Mouse (Mus musculus) stomach, embryonic 14.5 days (tissue): ENCODE results near the gene Kif22. TPM values are rescaled to one million over a fixed set of nuclear protein-coding genes. Genes with fewer than 3 reads are reported as not detected.
"Not testable (repeated sequence)": the region's sequence is repeated elsewhere in the genome, so short reads cannot be mapped to it uniquely, and the experiment has no call there.

ENCODE experiments used
- ATAC-seq: fragments of 200-750 bp; cut with Nextera tagmentation; 2 replicates; pipeline ENCODE4 v1.8.0; 2017; ENCODE audit warnings: low read depth, moderate TSS enrichment; ENCODE audit not compliant: insufficient number of reproducible peaks, insufficient read depth, low FRiP score
- H3K27ac ChIP-seq: fragments of 300-500 bp; sonication (generic); 2 replicates; pipeline ENCODE4 v1.5.1; 2014; ENCODE audit warnings: mild to moderate bottlenecking, low read length, moderate library complexity, mixed read lengths
- H3K27me3 ChIP-seq: fragments of 300-500 bp; sonication (generic); 2 replicates; pipeline ENCODE4 v1.6.1; 2014; ENCODE audit warnings: low read length, control low read depth, mixed read lengths; ENCODE audit not compliant: control insufficient read depth, insufficient read depth
- H3K36me3 ChIP-seq: fragments of 300-500 bp; sonication (generic); 2 replicates; pipeline ENCODE4 v1.6.1; 2014; ENCODE audit warnings: mild to moderate bottlenecking, control low read depth, low read length, moderate library complexity, mixed read lengths; ENCODE audit not compliant: control insufficient read depth, insufficient read depth
- H3K4me1 ChIP-seq: fragments of 300-500 bp; sonication (generic); 2 replicates; pipeline ENCODE4 v1.6.1; 2014; ENCODE audit warnings: low read length, control low read depth, mixed read lengths; ENCODE audit not compliant: control insufficient read depth, insufficient read depth
- H3K4me2 ChIP-seq: fragments of 300-500 bp; sonication (generic); replicated peaks from 2 replicates; pipeline ENCODE4 v1.6.1; 2014; ENCODE audit warnings: low read depth, low read length, control low read depth
- H3K4me3 ChIP-seq: fragments of 300-500 bp; sonication (generic); 2 replicates; pipeline ENCODE4 v1.5.1; 2014; ENCODE audit warnings: low read depth, low read length, control low read depth
- H3K9ac ChIP-seq: fragments of 300-500 bp; sonication (generic); replicated peaks from 2 replicates; pipeline ENCODE4 v1.6.1; 2014; ENCODE audit warnings: low read depth, mild to moderate bottlenecking, control low read depth, low read length, moderate library complexity, mixed read lengths
- H3K9me3 ChIP-seq: fragments of 300-500 bp; sonication (generic); 2 replicates; pipeline ENCODE4 v1.6.1; 2016; ENCODE audit warnings: low read depth, low read length, control low read depth; ENCODE audit not compliant: control insufficient read depth
- WGBS: fragments of 180-500 bp; shearing (Covaris S2); extraction: QIAGEN DNeasy Blood & Tissue Kit; methylation state at CpG from one replicate; pipeline ENCODE4 v1.1.7; 2014; 5-methylcytosine and 5-hydroxymethylcytosine counted together
- polyA plus RNA-seq: library from polyadenylated mRNA; unstranded; fragments of >200 nt; fragmentation: Nextera tagmentation; extraction: Ambion mirVana; gene quantifications from 2 replicates; pipeline ENCODE4 v1.2.1, GENCODE M21; 2014

Gene Kif22
- 116 and 117 TPM in 2 replicates for polyA plus RNA-seq

DNA sequence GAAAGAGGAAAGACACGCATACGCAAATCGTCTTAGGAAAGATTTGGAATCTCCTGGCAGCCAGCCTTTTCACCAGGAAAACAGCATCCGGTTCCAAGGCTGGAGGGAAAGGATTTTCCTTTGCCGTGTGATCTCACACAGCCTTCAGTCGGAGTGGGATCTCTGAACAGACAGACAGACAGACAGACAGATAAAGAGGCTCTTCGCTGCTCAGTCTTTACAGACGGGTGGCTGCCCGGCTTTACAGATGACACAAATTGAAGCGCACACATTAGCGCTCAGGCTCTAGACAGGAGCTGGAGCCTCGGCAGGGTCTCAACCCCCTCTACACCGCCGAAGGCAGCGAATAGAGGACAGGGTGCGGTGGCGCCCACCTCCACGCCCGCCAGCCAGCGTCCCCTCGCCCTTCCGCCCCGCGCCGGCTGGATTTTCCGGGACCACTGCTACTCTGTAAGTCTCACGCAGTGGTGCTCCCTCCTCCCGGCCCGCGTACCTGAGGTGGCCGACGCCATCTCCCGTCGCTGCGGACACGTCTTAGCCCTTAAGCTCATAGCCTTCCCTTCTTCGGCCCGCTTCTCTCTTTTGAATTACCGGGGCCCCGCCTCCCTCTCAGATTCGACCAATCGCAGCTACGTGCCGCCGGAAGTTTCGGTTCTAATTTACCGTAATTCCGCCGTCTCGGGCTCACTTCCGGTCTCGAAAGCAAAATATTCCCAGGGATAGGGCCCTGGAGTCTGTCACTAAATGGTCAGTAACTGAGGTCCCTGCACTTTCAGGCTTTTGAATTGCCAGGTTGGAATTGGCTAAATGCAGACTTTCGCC is at the start of gene Kif22:
Kif22 (minus strand) TSS at position 621 of the 822 bp plus-strand sequence.
- Histone ChIP-seq H3K27ac (peak within 1 kb of the TSS; percentile 48; the same call in 1 of the 2 replicates), H3K4me1 (peaks cover 6% of the 10 kb centered on the region), H3K27me3 (no peaks in the 10 kb centered on the region), H3K4me3 (peak within 1 kb of the TSS; percentile 62), H3K9me3 (no peaks in the 10 kb centered on the region), H3K36me3 (no peaks in the 10 kb centered on the region; the same call in 1 of the 2 replicates), H3K9ac (peak within 1 kb of the TSS; percentile 54), H3K4me2 (peak within 1 kb of the TSS; percentile 60)
- ATAC-seq: peak; percentile 87
- WGBS: under 1% methylated on average over 53 of the region's 53 CpGs

DNA sequence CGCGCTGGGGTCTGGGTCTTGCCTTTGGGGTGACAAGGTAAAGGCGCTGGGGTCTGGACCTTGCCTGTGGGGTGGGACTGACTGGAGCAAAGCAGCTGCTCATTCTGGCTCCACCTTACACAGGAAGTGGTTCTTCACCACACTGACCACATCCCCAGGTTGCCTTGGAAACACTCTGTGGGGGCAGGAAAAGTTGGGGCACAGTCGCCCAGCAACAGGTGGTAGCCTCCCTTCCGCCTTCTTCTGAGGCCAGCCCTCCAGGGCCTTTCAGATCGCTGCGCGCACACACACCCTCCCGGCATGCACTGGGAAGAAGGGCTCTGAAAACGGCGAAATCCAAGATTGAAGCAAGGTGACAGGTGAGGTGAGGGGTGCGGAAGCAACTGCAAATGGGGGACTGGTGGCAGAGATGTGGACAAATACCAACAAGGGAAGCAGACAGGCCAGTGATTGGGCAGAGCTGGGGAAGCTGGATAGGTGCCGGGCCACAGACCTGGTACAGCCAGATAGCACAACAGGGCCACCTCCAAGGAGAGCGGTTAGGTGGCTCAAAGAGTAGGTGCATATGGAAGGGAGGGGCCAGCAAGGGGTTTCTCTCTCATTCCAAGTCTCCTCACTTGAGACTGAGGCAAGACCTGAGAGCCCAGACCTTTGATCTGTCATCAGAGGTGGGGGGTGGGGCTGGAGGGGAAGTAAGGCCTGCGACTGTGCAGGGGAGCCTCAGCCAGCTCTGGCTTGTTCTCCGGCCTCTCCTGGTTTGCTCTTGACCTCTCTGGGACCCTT is 49.0 kb upstream of the Kif22 start, which contains the start of gene AI467606:
AI467606 (plus strand) TSS at position 246 of the 783 bp plus-strand sequence.
- peak within 1 kb of the TSS; percentile 10; the same call in 1 of the 2 replicates for H3K4me2 ChIP-seq
- 56% methylated on average over 16 of the region's 16 CpGs for WGBS
- H3K4me1 ChIP-seq: 0 out of 2 replicates have a peak, but pooled peaks cover 3% of the 10 kb centered on the region
- no peak within 1 kb of the TSS for H3K9ac ChIP-seq
- no peaks in the 10 kb centered on the region for H3K27me3 ChIP-seq
- ATAC-seq: peak; percentile 50; the same call in 1 of the 2 replicates
- H3K36me3 ChIP-seq: no peaks in the 10 kb centered on the region
- peak within 1 kb of the TSS; percentile 6; the same call in 1 of the 2 replicates for H3K27ac ChIP-seq
- H3K4me3 ChIP-seq: no peak within 1 kb of the TSS; the same call in 1 of the 2 replicates
- no peaks in the 10 kb centered on the region for H3K9me3 ChIP-seq

DNA sequence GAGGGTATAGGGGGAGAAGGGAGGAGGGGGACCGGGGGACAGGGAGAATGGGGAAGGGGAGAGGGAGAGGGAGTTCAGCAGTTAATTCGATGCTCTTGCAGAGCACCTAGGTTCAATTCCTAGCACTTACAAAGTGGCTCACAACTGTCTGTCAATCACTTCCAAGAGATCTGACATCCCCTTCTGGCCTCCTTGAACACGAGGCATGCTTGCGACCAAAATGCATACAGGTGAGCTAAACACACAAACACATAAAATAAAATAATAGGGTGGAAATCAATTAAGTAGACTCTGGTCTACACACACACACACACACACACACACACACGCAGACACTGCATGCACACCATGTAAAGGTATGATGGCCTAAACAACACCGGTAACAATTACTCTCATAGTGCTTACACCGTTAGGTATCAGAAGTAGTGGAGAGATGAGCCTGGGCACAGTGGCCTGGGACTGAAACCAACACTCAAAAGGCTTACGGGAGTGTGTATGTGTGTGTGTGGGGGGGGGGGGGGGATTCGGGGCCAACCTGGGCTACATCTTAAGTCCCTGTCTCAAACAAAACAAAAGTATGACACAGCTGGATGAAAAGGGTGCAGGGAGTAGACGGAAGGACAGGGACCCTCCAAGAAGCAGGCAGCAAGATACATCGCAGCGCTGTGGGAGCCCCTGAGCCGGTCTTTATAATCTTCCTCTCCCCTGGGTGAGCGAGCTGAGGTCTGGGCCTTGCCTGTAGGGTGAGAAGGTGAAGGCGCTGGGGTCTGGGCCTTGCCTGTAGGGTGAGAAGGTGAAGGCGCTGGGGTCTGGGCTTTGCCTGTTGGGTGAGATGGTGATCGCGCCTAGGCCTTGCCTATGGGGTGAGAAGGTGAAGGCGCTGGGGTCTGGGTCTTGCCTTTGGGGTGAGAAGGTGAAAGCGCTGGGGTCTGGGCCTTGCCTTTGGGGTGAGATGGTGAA is 48.2 kb upstream of the Kif22 start:
- H3K9me3 ChIP-seq: no peaks in the 10 kb centered on the region
- 0 out of 2 replicates have a peak, but pooled peaks cover 3% of the 10 kb centered on the region for H3K4me1 ChIP-seq
- no peaks in the 10 kb centered on the region for H3K36me3 ChIP-seq
- 83% methylated on average over 20 of the region's 20 CpGs for WGBS
- H3K4me3 ChIP-seq: no peak overlapping the region
- no peak overlapping the region for H3K27ac ChIP-seq
- no peaks in the 10 kb centered on the region for H3K27me3 ChIP-seq
- no peak overlapping the region for H3K4me2 ChIP-seq
- peak; percentile 5; the same call in 1 of the 2 replicates for ATAC-seq
- no peak overlapping the region for H3K9ac ChIP-seq

DNA sequence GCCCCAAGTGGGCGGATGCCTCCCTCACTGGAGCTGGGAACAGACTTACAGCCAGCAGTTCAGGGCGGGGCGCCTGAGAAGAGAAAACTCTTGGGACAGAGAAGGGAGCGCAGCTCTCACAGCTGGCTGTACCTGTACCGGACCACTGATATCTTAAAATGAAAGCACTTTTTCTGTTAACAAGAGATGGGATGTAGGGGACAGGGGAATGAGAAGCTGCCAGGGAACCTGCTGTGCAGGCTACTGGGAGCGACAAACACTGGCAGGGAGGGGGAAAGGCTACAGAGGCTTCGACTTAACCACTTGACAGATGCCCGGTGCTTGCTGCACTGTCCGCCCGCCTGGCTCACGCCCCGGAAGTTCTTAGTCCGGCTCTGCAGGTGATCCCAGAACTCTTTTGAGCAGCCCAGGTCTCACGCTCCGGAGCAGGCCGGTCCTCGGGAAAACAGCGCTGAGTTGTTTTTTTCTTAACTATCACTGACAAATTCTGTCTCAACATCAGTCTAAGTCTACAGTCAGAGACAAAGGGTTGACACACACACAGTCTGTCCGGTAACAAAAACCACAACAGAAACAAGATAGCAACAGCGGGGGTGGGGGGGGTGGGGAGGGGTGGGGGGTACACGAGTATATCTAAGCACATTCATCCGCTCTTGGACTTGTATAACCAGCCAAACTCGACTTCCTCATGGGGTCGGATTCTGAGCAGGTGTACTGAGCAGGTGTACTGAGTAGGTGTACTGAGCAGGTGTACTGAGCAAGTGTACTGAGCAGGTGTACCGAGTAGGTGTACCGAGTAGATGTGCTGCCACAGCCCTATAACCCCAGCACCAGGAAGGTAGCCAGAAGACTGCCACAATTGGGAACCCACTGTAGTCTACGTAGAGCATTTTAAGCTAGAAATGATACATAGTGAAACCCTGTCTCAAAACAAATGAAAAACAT is 46.9 kb upstream of the Kif22 start:
- H3K4me3 ChIP-seq: no peak overlapping the region
- ATAC-seq: no peak

DNA sequence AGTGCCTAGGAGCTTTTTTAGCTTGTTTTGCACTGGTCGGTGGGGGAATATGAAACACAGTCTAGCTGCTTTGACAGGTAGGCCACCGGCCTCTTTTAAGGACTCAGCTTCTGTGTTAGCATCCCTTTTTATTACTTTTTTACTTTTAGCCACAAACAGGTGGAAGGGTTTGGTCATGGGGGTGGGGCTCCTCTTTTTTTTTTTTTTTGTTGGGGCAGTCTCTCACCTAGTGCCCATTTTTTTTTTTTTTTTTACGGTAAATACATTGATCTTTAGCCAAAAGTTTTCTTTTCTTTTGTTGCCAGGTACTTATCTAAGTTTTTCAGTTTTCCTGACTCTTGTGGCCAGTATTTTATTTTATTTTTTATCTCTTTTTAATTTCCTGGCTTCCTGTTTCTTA is 45.8 kb upstream of the Kif22 start:
- no peak for ATAC-seq
- H3K4me3 ChIP-seq: no peak overlapping the region
- H3K4me1 ChIP-seq: 0 out of 2 replicates have a peak, but pooled peaks cover 3% of the 10 kb centered on the region
- H3K9me3 ChIP-seq: no peaks in the 10 kb centered on the region
- WGBS: 80% methylated on average over 3 of the region's 3 CpGs
- H3K9ac ChIP-seq: no peak overlapping the region
- no peaks in the 10 kb centered on the region for H3K27me3 ChIP-seq
- H3K4me2 ChIP-seq: no peak overlapping the region
- no peaks in the 10 kb centered on the region for H3K36me3 ChIP-seq
- no peak overlapping the region for H3K27ac ChIP-seq

More for the DNA sequence above, 46.9 kb upstream of the Kif22 start:
- H3K27me3 ChIP-seq: no peaks in the 10 kb centered on the region
- H3K9ac ChIP-seq: no peak overlapping the region
- WGBS: 16% methylated on average over 27 of the region's 27 CpGs
- H3K9me3 ChIP-seq: no peaks in the 10 kb centered on the region
- H3K36me3 ChIP-seq: no peaks in the 10 kb centered on the region
- H3K4me2 ChIP-seq: peak overlapping the region; percentile 34
- 0 out of 2 replicates have a peak, but pooled peaks cover 3% of the 10 kb centered on the region for H3K4me1 ChIP-seq
- no peak overlapping the region for H3K27ac ChIP-seq

DNA sequence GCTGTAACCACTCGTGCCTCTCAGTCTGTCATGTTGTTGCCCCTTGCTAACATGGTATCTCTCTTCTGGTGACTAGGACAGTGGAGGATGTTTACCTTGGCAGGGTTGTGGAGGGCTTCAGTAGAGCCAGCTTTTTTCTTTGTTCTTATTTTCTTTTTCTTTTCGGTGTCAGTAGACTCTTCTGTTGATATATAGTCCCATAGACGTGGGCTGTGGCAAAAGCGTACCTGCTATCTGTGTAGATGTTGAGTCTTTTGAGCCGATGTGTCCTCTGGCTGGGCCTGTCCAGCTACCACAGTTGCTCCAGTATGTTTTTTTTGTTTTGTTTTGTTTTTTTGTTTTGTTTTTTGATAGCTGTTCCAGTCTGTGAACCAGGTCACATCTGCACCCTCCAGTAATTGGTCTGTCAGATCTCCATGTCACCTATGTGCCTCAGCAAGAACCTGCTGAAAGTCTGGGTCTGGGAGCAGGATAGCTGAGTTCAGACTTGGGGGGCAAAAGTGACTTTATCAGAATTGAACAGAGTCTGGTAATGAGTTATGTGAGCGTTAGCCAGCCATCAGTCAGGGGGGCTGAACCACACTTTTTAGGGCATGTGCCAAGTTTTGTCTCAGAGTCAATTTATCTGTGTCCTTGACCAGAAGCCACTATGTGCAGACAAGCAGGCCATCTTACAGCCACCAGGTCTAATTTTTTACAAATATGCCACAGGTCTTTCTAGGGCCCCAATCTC is 45.2 kb upstream of the Kif22 start, which contains the start of gene Zg16:
Zg16 (minus strand) TSS at position 51 of the 733 bp plus-strand sequence.
- 75% methylated on average over 6 of the region's 6 CpGs for WGBS
- ATAC-seq, H3K36me3 ChIP-seq, H3K4me3 ChIP-seq, H3K4me2 ChIP-seq, H3K9ac ChIP-seq, H3K27ac ChIP-seq, H3K9me3 ChIP-seq, H3K4me1 ChIP-seq, H3K27me3 ChIP-seq: not testable (repeated sequence)

DNA sequence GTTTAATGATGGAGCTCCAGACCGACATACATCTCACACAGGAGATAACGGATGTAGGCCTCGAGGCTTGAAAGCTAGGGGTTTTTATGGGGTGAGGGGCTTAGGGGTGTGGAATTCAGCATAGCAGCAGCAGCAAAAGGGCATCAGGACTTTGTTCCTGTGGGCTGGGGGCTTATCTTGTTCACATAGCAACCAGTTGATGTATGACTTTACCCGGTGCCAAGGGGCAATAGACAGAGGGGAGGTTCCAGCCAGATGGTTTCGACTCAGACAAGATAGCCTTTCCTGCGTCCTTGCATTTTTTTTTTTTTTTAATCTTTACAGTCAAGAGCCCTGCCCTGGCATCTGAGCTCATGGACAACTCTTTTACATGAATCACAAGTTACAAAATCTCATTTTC is 43.5 kb upstream of the Kif22 start:
- not testable (repeated sequence) for H3K27ac ChIP-seq, H3K4me1 ChIP-seq, H3K9me3 ChIP-seq, H3K4me2 ChIP-seq, H3K4me3 ChIP-seq, H3K36me3 ChIP-seq, ATAC-seq, H3K9ac ChIP-seq, H3K27me3 ChIP-seq
- 34% methylated on average over 6 of the region's 6 CpGs for whole genome bisulfite sequencing
